Mouse (Mus musculus) limb, embryonic 12.5 days (tissue): Measurements from ENCODE around the gene Nr1h5. TPM values are rescaled to one million over a fixed set of nuclear protein-coding genes. Genes with fewer than 3 reads are reported as not detected.

ENCODE experiments used
- ATAC-seq: fragments of 200-750 bp; cut with Nextera tagmentation; 2 replicates; pipeline ENCODE4 v1.8.0; 2017; ENCODE audit warnings: low read depth, moderate TSS enrichment; ENCODE audit not compliant: insufficient number of reproducible peaks, insufficient read depth, low FRiP score, low TSS enrichment
- H3K27ac ChIP-seq: fragments of 300-500 bp; sonication (generic); 2 replicates; pipeline ENCODE4 v1.5.1; 2016; ENCODE audit warnings: mild to moderate bottlenecking, moderate library complexity
- H3K27me3 ChIP-seq: fragments of 300-500 bp; sonication (generic); 2 replicates; pipeline ENCODE4 v1.6.1; 2016; ENCODE audit warnings: mild to moderate bottlenecking, moderate library complexity
- H3K36me3 ChIP-seq: fragments of 300-500 bp; sonication (generic); 2 replicates; pipeline ENCODE4 v1.6.1; 2016; ENCODE audit warnings: mild to moderate bottlenecking, moderate library complexity
- H3K4me1 ChIP-seq: fragments of 300-500 bp; sonication (generic); replicated peaks from 2 replicates; pipeline ENCODE4 v1.6.1; 2016
- H3K4me2 ChIP-seq: fragments of 300-500 bp; sonication (generic); 2 replicates; pipeline ENCODE4 v1.6.1; 2016; ENCODE audit warnings: mild to moderate bottlenecking, moderate library complexity
- H3K4me3 ChIP-seq: fragments of 300-500 bp; sonication (generic); replicated peaks from 2 replicates; pipeline ENCODE4 v1.5.1; 2016; ENCODE audit warnings: mild to moderate bottlenecking
- H3K9ac ChIP-seq: fragments of 300-500 bp; sonication (generic); replicated peaks from 2 replicates; pipeline ENCODE4 v1.6.1; 2016; ENCODE audit warnings: mild to moderate bottlenecking, moderate library complexity
- H3K9me3 ChIP-seq: fragments of 300-500 bp; sonication (generic); 2 replicates; pipeline ENCODE4 v1.6.1; 2016; ENCODE audit warnings: mild to moderate bottlenecking, moderate library complexity
- WGBS: fragments of 180-500 bp; shearing (Covaris S2); methylation state at CpG from one replicate; pipeline ENCODE4 v1.1.7; 2016; 5-methylcytosine and 5-hydroxymethylcytosine counted together
- polyA plus RNA-seq: library from polyadenylated mRNA; unstranded; fragments of >200 nt; fragmentation: Nextera tagmentation; extraction: Ambion mirVana; gene quantifications from 2 replicates; pipeline ENCODE4 v1.2.1, GENCODE M21; 2016

Gene Nr1h5
- polyA plus RNA-seq, 1 experiment from 2014 or later, result 0.06 TPM

- H3K4me2 ChIP-seq, result no peak overlapping the region
- H3K9ac ChIP-seq, result no peak overlapping the region
- WGBS, result 87% methylated on average over 3 of the region's 3 CpGs
- ATAC-seq, result no peak
- no peaks in the 10 kb centered on the region for H3K27me3 ChIP-seq
- no peaks in the 10 kb centered on the region for H3K36me3 ChIP-seq
- H3K4me1 ChIP-seq, result no peaks in the 10 kb centered on the region
- no peaks in the 10 kb centered on the region for H3K9me3 ChIP-seq
- no peak overlapping the region for H3K27ac ChIP-seq
- no peak overlapping the region for H3K4me3 ChIP-seq
These were observed 6.6 kb upstream of the Nr1h5 start for GRCm38 (mm10) chr3:102970508-102970907.

- no peaks in the 10 kb centered on the region for H3K27me3 ChIP-seq
- H3K4me3 ChIP-seq, result no peak overlapping the region
- H3K4me1 ChIP-seq, result no peaks in the 10 kb centered on the region
- no peaks in the 10 kb centered on the region for H3K36me3 ChIP-seq
- H3K4me2 ChIP-seq, result no peak overlapping the region
- H3K9me3 ChIP-seq, result no peaks in the 10 kb centered on the region
- WGBS, result 84% methylated on average over 9 of the region's 9 CpGs
- no peak overlapping the region for H3K27ac ChIP-seq
- no peak for ATAC-seq
- H3K9ac ChIP-seq, result no peak overlapping the region
These were observed 6.1 kb upstream of the Nr1h5 start for GRCm38 (mm10) chr3:102970067-102970466.

GRCm38 (mm10) chr3:102955596-102955995, 8.3 kb downstream of the Nr1h5 start:
- Histone ChIP-seq H3K4me2 (no peak overlapping the region), H3K4me1 (no peaks in the 10 kb centered on the region), H3K9ac (no peak overlapping the region), H3K27ac (no peak overlapping the region), H3K36me3 (no peaks in the 10 kb centered on the region), H3K9me3 (no peaks in the 10 kb centered on the region), H3K27me3 (no peaks in the 10 kb centered on the region), H3K4me3 (no peak overlapping the region)
- WGBS, result 77% methylated on average over 3 of the region's 3 CpGs
- no peak for ATAC-seq

GRCm38 (mm10) chr3:102955143-102955542, 8.8 kb downstream of the Nr1h5 start:
- Histone ChIP-seq H3K4me2 (no peak overlapping the region), H3K9ac (no peak overlapping the region), H3K4me3 (no peak overlapping the region), H3K27ac (no peak overlapping the region), H3K4me1 (no peaks in the 10 kb centered on the region), H3K9me3 (no peaks in the 10 kb centered on the region), H3K27me3 (no peaks in the 10 kb centered on the region), H3K36me3 (no peaks in the 10 kb centered on the region)
- 87% methylated on average over 3 of the region's 3 CpGs for WGBS
- ATAC-seq, result no peak

- Histone ChIP-seq H3K9ac (no peak overlapping the region), H3K4me3 (no peak overlapping the region), H3K4me2 (no peak overlapping the region), H3K27ac (no peak overlapping the region), H3K36me3 (no peaks in the 10 kb centered on the region), H3K4me1 (no peaks in the 10 kb centered on the region), H3K27me3 (no peaks in the 10 kb centered on the region), H3K9me3 (no peaks in the 10 kb centered on the region)
- 91% methylated on average over 12 of the region's 12 CpGs for WGBS
- ATAC-seq, result no peak
These were observed 9.5 kb downstream of the Nr1h5 start for GRCm38 (mm10) chr3:102954476-102954875.

- no peak for ATAC-seq
- no peak overlapping the region for H3K9ac ChIP-seq
These were observed 17.1 kb downstream of the Nr1h5 start for GRCm38 (mm10) chr3:102946861-102947260.

GRCm38 (mm10) chr3:102946312-102946711, 17.6 kb downstream of the Nr1h5 start:
- Histone ChIP-seq H3K27me3 (no peaks in the 10 kb centered on the region), H3K4me2 (no peak overlapping the region), H3K4me3 (no peak overlapping the region), H3K9me3 (no peaks in the 10 kb centered on the region), H3K27ac (no peak overlapping the region), H3K36me3 (no peaks in the 10 kb centered on the region), H3K9ac (no peak overlapping the region), H3K4me1 (no peaks in the 10 kb centered on the region)
- ATAC-seq, result no peak
- WGBS, result 76% methylated on average over 3 of the region's 3 CpGs

More at GRCm38 (mm10) chr3:102946861-102947260, 17.1 kb downstream of the Nr1h5 start:
- Histone ChIP-seq H3K9me3 (no peaks in the 10 kb centered on the region), H3K36me3 (no peaks in the 10 kb centered on the region), H3K4me3 (no peak overlapping the region), H3K27ac (no peak overlapping the region), H3K4me2 (no peak overlapping the region), H3K27me3 (no peaks in the 10 kb centered on the region), H3K4me1 (no peaks in the 10 kb centered on the region)
- WGBS, result 63% methylated on average over 5 of the region's 5 CpGs

GRCm38 (mm10) chr3:102938100-102938499, 25.8 kb downstream of the Nr1h5 start:
- H3K4me3 ChIP-seq, result no peak overlapping the region
- no peak overlapping the region for H3K4me2 ChIP-seq
- no peak overlapping the region for H3K9ac ChIP-seq
- ATAC-seq, result no peak
- no peaks in the 10 kb centered on the region for H3K4me1 ChIP-seq
- WGBS, result 100% methylated on average over 1 of the region's 1 CpGs
- no peaks in the 10 kb centered on the region for H3K27me3 ChIP-seq
- no peaks in the 10 kb centered on the region for H3K36me3 ChIP-seq
- no peak overlapping the region for H3K27ac ChIP-seq
- peaks cover 10% of the 10 kb centered on the region for H3K9me3 ChIP-seq

GRCm38 (mm10) chr3:102935451-102936354, 28.2 kb downstream of the Nr1h5 start, which contains the start of gene Sycp1:
TSS of gene Sycp1 (minus strand) at chr3:102936100.
- Histone ChIP-seq H3K27ac (no peak within 1 kb of the TSS), H3K4me2 (no peak within 1 kb of the TSS), H3K9ac (no peak within 1 kb of the TSS), H3K4me1 (no peaks in the 10 kb centered on the region), H3K4me3 (no peak within 1 kb of the TSS), H3K27me3 (no peaks in the 10 kb centered on the region), H3K36me3 (no peaks in the 10 kb centered on the region), H3K9me3 (peaks cover 10% of the 10 kb centered on the region)
- ATAC-seq, result no peak
- WGBS, result 92% methylated on average over 78 of the region's 78 CpGs

GRCm38 (mm10) chr3:102899136-102899535, 64.8 kb downstream of the Nr1h5 start:
- Histone ChIP-seq H3K9me3 (no peaks in the 10 kb centered on the region), H3K9ac (no peak overlapping the region), H3K27me3 (no peaks in the 10 kb centered on the region), H3K4me1 (no peaks in the 10 kb centered on the region), H3K4me3 (no peak overlapping the region), H3K4me2 (no peak overlapping the region), H3K27ac (no peak overlapping the region), H3K36me3 (no peaks in the 10 kb centered on the region)
- ATAC-seq, result no peak
- 91% methylated on average over 1 of the region's 1 CpGs for WGBS
